Mouse (Mus musculus) myocyte (in vitro differentiated cells): ENCODE data around the gene Pde4d.

Experiments used
- CEBPB ChIP-seq: IDR thresholded peaks from 2 replicates; pipeline ENCODE4 v1.6.1; 2011; ENCODE audit warnings: mild to moderate bottlenecking, moderate library complexity; ENCODE audit not compliant: poor library complexity, insufficient read depth, severe bottlenecking
- E2F4 ChIP-seq: IDR thresholded peaks from one replicate; pipeline ENCODE4 v1.6.1; 2011; ENCODE audit warnings: mild to moderate bottlenecking, control low read depth, moderate library complexity; ENCODE audit not compliant: insufficient read depth
- MAX ChIP-seq: IDR thresholded peaks from one replicate; pipeline ENCODE4 v1.6.1; 2011; ENCODE audit warnings: low read depth, mild to moderate bottlenecking, control low read depth
- MYOD1 ChIP-seq, 3 experiments: IDR thresholded peaks; one replicate each; pipeline ENCODE4 v1.6.1; 2011; ENCODE audit warnings: control low read depth in 2 of 3, low read depth in 2 of 3, mild to moderate bottlenecking in 2 of 3, moderate library complexity in 1 of 3; ENCODE audit not compliant: insufficient read length in 2 of 3, control insufficient read depth in 1 of 3
- POLR2A ChIP-seq: IDR thresholded peaks from one replicate; pipeline ENCODE4 v1.6.1; 2011; ENCODE audit warnings: low read depth, mild to moderate bottlenecking, control low read depth, moderate library complexity; ENCODE audit not compliant: insufficient read length
- POLR2AphosphoS2 ChIP-seq: IDR thresholded peaks from one replicate; pipeline ENCODE4 v1.6.1; 2011; ENCODE audit warnings: low read depth, control low read depth; ENCODE audit not compliant: insufficient read length
- TCF12 ChIP-seq: IDR thresholded peaks from one replicate; pipeline ENCODE4 v1.6.1; 2011; ENCODE audit warnings: mild to moderate bottlenecking, control low read depth; ENCODE audit not compliant: poor library complexity, insufficient read depth, severe bottlenecking
- USF1 ChIP-seq: IDR thresholded peaks from one replicate; pipeline ENCODE4 v1.6.1; 2011; ENCODE audit warnings: low read depth, mild to moderate bottlenecking, control low read depth, moderate library complexity

- TF ChIP-seq TCF12 (no peak), POLR2A (no peak), MYOD1 (IDR thresholded peaks at IDR 0.05; ENCODE audit: control insufficient read depth in 1 of 3, insufficient read length in 2 of 3, low read depth in 2 of 3) (no peak), E2F4 (no peak), POLR2AphosphoS2 (no peak), MAX (no peak), USF1 (no peak), CEBPB (no peak)
These were observed 1096.6 kb downstream of the Pde4d start for GRCm38 (mm10) chr13:109546337-109546736.
